Mouse (Mus musculus) thymus, adult 2 months (tissue): ENCODE measurements around the gene Ggt5.

Experiments
- CTCF ChIP-seq: fragments of 200-500 bp; IDR thresholded peaks from 2 replicates; pipeline ENCODE4 v1.5.1; 2012; ENCODE audit warnings: mild to moderate bottlenecking, control low read depth, low read length, moderate library complexity, borderline replicate concordance; ENCODE audit not compliant: control insufficient read depth, poor library complexity, insufficient read depth; ENCODE audit errors: extremely low read depth
- POLR2A ChIP-seq: fragments of 200-500 bp; IDR thresholded peaks from 2 replicates; pipeline ENCODE4 v1.6.1; 2012; ENCODE audit warnings: mild to moderate bottlenecking, low read length, control low read depth, moderate library complexity; ENCODE audit not compliant: control insufficient read depth, poor library complexity, insufficient read depth; ENCODE audit errors: extremely low read depth

DNA sequence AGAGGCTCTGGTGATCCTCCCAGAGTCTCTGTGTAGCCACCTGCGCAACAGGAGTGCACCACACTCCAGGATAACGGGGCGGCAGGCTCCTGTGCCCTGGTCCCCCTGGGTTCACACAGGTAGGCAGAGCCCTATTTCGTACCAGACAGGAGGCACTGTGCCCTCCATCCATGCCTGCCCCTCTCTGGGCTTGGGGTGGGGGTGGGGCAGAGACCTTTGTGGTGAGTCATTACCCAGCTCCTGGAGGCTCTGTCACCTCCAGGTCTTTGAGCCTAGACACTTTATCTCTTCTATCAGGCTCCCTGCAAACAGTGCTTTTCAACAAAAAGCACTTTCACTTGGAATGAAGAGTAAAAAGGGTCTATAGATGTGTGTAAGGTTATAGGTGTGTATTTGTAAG is 20.3 kb upstream of the Ggt5 start:
- no peak for TF ChIP-seq CTCF
- TF ChIP-seq POLR2A = no peak
